Mouse (Mus musculus) granulocyte monocyte progenitor cell, adult 5-6 weeks (primary cell): ENCODE measurements at regions not wholly inside any gene's neighbourhood (a gene's known extent, or its start where the extent isn't known, plus 50 kb on each side); places are given as distances from the start of the nearest gene placed in this dataset.
A peak's percentile ranks its signal among the peaks of the same experiment; 100 is the strongest.
"Not testable (repeated sequence)": the region's sequence is repeated elsewhere in the genome, so short reads cannot be mapped to it uniquely, and the experiment has no call there.

Experiments used
- ATAC-seq: replicated peaks from 2 replicates; pipeline ENCODE4 v1.8.0; 2016; ENCODE audit warnings: mild to moderate bottlenecking, moderate TSS enrichment, inconsistent platforms; ENCODE audit not compliant: poor library complexity, severe bottlenecking

DNA sequence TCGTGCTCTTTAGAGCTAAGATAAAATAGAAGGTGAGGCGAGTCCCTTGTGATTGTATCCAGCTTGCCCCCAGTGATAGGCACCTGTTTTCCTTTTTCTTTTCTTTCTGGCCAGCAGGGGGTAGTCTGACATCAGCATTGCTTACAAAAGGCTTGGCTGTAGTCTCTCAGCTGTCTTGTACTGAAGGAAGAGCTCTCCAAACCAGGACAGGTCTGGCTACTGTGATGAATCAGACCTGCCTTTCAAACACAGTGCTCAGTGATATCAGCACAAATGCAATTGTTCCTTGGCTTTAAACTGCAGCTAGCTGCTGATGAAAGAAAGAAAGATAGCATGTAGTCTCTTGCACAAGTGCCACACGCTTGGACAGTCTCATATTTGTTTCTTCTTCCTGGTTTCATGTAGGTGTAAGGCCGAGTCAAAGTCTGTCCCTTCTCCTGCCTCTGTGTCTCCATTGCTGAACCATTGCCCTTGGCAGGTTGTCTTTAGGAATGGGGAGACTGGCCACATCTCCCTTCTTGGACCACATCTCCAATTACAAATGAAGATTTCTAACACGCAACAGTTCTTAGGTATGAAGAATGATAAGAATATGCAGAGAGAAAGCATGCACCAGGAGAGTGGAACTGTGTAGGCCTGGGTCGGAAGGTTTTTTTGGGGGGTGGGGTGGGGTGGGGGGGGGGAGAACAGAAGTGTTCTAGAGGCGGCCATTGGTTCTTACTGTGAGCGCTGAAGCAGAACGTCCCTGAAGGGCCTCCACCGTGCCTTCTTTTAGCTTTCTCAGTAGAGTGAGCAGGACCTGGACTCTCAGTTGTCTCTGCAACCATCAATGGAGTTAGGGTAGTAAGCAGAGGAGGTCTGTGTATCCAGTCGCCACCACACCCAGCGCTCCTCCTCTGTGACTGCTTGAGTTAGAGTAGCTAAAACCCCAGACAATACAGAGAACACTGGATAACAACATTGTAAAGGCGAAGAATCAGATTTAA is 200.9 kb downstream of the Faxc start:
- ATAC-seq: peak; percentile 42; the same call in 1 of the 2 replicates

DNA sequence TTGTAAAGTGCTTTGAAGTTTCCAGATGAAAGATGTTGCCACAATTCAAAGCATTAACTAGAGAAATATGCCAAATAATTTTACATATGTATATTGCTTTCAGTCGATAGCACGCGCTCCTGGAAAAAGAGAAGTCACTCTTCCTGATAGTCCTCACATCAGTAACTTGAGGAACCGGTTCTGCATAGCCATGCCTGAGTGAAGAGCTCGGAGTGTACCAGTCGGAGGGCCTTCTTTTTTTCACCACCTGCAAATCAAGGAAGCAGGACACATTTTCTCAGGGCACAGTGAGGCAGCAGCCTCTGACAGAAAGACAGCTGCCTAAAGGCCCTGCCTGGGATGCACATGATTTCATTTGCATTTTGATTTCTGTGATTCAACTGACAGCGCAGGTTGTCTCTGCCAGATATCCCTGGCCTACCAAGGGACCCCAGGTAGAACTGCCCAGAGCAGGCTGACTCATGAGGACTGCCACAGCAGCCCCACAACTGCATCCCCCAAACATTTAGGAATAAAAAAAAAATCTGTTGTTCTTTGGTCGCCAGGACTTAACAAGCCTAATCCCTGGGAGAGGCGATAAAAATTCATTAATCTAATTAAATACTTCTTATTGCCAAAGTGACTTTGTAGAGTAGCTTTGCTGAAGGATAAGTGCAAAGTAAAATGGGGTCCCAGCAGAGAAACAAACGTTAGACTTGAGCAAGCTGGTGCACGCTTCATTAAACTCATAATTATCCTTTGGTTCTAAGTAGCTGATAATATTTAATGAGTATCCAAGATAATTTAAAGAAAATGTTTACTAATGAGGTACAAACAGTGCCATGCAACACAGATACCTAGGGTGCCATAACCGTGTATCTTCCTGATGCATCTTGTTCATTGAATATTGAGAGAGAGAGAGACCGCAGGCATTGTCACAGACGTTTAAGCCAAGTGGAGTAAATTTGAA is 202.7 kb downstream of the Faxc start:
- ATAC-seq: no peak

GRCm38 (mm10) chr4:22140122-22140521 is 209.0 kb downstream of the Faxc start:
- no peak for ATAC-seq

GRCm38 (mm10) chr4:22143546-22143945 is 212.4 kb downstream of the Faxc start:
- ATAC-seq: no peak

DNA sequence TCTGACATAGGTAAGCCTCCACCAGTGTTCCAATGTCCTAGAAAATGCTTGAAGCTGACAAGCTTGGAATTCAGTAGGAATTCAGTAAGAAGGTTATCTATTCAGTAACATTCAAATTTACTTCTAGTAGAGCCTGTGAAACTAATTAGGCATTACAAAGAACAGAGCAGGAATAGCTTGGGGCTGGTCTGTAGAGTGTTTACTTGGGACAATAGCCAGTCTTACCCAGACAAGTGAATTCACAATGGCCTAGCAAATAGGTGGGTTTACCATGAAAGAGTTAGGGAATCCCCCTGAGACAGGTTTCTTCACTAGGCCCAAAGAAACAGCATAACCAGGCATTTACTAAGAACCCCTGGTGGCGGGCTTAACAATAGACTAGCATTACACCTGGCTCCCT is 212.5 kb upstream of the Fbxl4 start:
- ATAC-seq: not testable (repeated sequence)

- ATAC-seq: no peak
These were observed 210.5 kb upstream of the Fbxl4 start for GRCm38 (mm10) chr4:22146648-22147409.

DNA sequence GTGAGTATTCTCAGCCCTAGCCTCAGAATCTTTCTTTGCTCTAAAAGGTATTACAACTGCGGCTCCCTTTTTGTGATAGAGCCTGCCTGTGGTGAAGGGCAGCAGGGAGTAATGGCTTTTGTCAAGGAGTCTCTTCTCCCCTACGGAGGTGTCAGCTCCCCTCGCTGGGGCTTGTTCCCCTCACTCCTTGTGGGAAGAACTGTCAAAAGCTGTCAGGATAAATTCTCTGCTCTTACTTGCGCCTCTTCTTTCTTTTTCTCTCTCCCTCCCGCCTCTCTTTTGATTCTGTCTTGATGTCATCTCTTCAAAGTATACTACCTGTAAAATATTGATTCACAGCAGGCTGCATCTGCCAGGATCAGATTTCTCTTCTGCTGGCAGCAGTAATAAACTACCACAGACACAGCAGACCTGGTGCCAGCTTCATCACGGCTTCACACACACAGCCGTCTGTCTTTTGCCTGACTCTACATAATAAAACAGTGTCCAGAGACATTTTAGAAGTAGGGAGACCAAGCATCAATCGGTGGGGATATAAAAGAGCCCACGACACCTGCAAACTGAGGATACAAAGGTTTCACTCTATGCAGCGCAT is 205.3 kb upstream of the Fbxl4 start:
- no peak for ATAC-seq

DNA sequence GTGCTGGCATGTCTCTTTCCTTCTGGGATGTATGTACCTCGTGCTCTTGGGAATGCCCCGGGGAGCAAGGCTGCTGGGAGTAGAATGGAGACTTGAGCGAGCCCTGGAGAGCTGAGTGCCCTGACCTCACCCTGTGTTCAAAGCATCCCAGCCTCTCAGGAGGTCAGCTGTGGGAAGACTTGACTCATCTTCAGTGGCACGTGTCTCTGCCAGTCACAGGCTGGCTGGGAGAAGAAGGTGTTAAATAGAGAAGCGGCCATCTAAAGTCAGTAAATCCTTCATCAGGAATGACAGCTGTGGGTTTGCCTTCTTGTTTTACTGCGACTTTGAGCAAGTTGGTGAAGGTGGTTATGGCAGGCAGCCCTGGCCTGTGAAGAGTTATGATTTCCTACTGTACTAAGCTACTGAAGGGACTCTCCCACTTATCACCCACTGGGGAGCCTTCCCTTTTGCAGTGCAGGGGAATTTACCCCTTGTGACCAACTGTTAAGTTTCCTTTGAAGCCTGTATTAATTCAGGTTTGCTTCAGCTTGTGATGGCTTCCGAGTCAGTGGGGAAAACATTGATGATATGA is 204.3 kb upstream of the Fbxl4 start:
- no peak for ATAC-seq

- ATAC-seq: no peak
These were observed 203.7 kb upstream of the Fbxl4 start for GRCm38 (mm10) chr4:22153620-22154019.

DNA sequence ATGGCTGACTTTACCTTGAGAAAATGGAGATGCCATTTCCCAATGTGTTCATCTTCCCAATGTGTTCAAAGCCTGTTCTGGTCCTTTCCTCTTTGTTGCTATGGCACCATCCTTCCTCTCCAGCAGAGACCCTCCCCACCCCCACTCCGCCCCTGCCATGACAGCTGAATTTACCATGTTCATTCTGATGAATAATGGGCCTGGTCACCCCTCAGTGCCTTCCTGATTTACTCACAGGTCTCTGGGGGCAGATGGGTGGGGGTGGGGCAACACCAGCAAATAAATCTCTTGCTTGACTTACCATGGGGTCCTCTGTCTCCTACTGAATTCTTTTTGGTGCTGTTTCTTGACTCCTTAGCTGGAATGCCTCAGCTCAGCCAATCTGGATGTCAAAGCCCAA is 170.9 kb upstream of the Fbxl4 start:
- no peak for ATAC-seq

GRCm38 (mm10) chr4:22188141-22189006 is 169.0 kb upstream of the Fbxl4 start:
- ATAC-seq: no peak

DNA sequence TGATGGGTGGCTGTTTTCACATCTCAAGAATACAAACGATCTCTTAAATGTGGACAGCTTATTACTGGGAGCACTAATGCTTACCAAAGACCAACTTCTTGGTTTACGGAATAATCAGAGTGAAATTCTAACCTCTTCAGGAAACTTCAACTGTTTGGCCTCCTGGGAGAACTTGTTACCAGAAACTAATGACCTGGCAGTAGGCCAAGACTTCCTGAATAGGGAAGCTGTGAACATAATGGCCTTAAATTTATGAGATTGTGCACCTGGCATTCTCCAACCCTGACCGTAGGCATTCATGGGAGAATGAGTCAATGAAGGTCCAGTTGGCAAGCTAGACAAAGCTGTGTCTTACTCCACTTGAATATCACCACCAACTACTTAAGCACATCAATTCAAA is 160.8 kb upstream of the Fbxl4 start:
- no peak for ATAC-seq

- no peak for ATAC-seq
These were observed 148.8 kb upstream of the Fbxl4 start for GRCm38 (mm10) chr4:22208531-22208930.

DNA sequence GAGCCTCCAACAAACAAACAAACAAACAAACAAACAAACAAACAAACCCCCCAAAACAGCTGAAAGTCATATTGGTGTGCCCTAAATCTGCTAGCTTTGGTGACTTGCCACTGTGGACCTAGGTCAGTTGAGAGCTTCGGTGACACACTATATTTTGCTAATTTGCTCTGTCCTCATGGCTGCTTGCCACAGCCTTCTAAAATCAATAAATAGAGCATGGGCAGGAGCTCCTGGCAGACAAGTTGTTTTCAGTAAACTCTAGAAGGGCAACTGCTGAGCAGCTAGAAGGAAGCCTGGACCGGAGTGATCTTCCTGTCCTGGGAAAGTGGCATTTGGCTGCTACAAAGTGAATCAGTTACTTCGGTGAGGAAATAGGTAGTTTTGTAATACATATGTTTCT is 119.7 kb upstream of the Fbxl4 start:
- no peak for ATAC-seq

- not testable (repeated sequence) for ATAC-seq
These were observed 107.1 kb upstream of the Fbxl4 start for GRCm38 (mm10) chr4:22250276-22250675.

- no peak for ATAC-seq
These were observed 93.4 kb upstream of the Fbxl4 start for GRCm38 (mm10) chr4:22263903-22264302.

DNA sequence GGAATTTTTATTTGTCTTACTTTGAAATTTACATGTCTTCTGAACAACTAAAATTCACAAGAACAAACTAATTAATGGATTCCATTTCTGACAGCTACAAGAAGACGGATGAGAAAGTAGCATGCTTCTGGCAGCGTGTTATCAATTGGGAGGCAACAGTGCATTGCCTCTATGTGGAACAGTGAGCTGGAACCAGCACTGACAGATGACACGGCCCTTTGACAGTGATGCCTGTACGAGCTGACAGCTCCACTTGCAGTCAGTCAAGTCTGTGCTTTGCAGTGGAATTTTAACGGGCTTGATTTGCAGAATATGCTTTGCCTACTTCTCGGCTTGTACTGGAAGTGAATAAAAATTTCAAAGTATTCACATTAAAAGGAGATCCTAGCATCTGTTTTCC is 88.3 kb upstream of the Fbxl4 start:
- no peak for ATAC-seq

- no peak for ATAC-seq
These were observed 83.2 kb upstream of the Fbxl4 start for GRCm38 (mm10) chr4:22274178-22274577.
